Mouse (Mus musculus) heart, postnatal 0 days (tissue): ENCODE results near the gene Nefh.
A peak's percentile ranks its signal among the peaks of the same experiment; 100 is the strongest.

Source experiments
- CTCF ChIP-seq: IDR thresholded peaks from 2 replicates; pipeline ENCODE4 v1.5.1; 2016; ENCODE audit warnings: antibody characterized with exemption, control low read depth, low read depth
- EP300 ChIP-seq: IDR thresholded peaks from 2 replicates; pipeline ENCODE4 v1.6.1; 2016; ENCODE audit warnings: antibody characterized with exemption, low read depth

DNA sequence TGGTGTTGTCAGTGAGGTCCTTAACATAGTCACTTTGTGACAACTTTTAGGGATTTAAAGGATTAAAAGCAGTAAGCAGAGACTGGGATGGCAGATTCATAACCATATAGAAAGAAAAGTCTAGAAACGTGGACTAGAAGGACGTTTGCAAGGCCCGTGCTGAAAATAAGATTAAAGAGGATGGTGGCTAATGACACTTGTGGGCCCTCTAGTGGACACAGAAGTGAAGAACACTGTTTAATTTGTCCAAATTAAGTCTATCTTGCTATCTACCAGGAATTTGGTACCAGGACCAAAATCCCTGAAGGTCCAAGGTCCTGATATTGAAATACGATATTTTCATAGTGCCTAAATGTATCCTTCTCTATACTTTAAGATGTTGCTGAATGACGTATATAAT lies 36.4 kb upstream of the Nefh start:
- no peak for TF ChIP-seq EP300
- peak; percentile 68 for TF ChIP-seq CTCF
